Mouse (Mus musculus): ENCODE data around the gene Ms4a1.
"Not testable (repeated sequence)": the region's sequence is repeated elsewhere in the genome, so short reads cannot be mapped to it uniquely, and the experiment has no call there.

The Ms4a1 gene

GRCm38 (mm10) chr19:11266052-11266845, at the start of gene Ms4a1:
Gene Ms4a1 (minus strand): TSS chr19:11266241.
- no peak for DNase-seq (ENCODE audit: low spot score)

- DNase-seq (ENCODE audit: low spot score) = no peak
Observed at GRCm38 (mm10) chr19:11314354-11314753, 48.3 kb upstream of the Ms4a1 start, which contains the start of gene Ms4a14. Gene Ms4a14 (minus strand): TSS chr19:11314454.

- DNase-seq (ENCODE audit: low spot score) = no peak
Observed at GRCm38 (mm10) chr19:11308888-11309287, 42.8 kb upstream of the Ms4a1 start.

GRCm38 (mm10) chr19:11299529-11299928, 33.5 kb upstream of the Ms4a1 start:
- DNase-seq (ENCODE audit: low spot score) = not testable (repeated sequence)

GRCm38 (mm10) chr19:11298939-11299338, 32.9 kb upstream of the Ms4a1 start:
- no peak for DNase-seq (ENCODE audit: low spot score)

GRCm38 (mm10) chr19:11293616-11294015, 27.6 kb upstream of the Ms4a1 start:
- DNase-seq (ENCODE audit: low spot score) = not testable (repeated sequence)

- DNase-seq (ENCODE audit: low spot score) = no peak
Observed at GRCm38 (mm10) chr19:11292990-11293389, 26.9 kb upstream of the Ms4a1 start.

- DNase-seq (ENCODE audit: low spot score) = no peak
Observed at GRCm38 (mm10) chr19:11283773-11284172, 17.7 kb upstream of the Ms4a1 start, which contains the start of gene Ms4a5. Gene Ms4a5 (minus strand): TSS chr19:11283873.

- no peak for DNase-seq (ENCODE audit: low spot score)
Observed at GRCm38 (mm10) chr19:11280223-11280622, 14.2 kb upstream of the Ms4a1 start.

- no peak for DNase-seq (ENCODE audit: low spot score)
Observed at GRCm38 (mm10) chr19:11276431-11276830, 10.4 kb upstream of the Ms4a1 start.

- no peak for DNase-seq (ENCODE audit: low spot score)
Observed at GRCm38 (mm10) chr19:11266956-11267355, 915 bp upstream of the Ms4a1 start.

- DNase-seq (ENCODE audit: low spot score) = no peak
Observed at GRCm38 (mm10) chr19:11264602-11265185, 1.3 kb downstream of the Ms4a1 start.

GRCm38 (mm10) chr19:11263549-11263948, 2.5 kb downstream of the Ms4a1 start:
- DNase-seq (ENCODE audit: low spot score) = no peak

- not testable (repeated sequence) for DNase-seq (ENCODE audit: low spot score)
Observed at GRCm38 (mm10) chr19:11262932-11263331, 3.1 kb downstream of the Ms4a1 start.

- no peak for DNase-seq (ENCODE audit: low spot score)
Observed at GRCm38 (mm10) chr19:11261522-11261921, 4.5 kb downstream of the Ms4a1 start.

GRCm38 (mm10) chr19:11244230-11244629, 21.8 kb downstream of the Ms4a1 start:
- DNase-seq (ENCODE audit: low spot score) = no peak

GRCm38 (mm10) chr19:11242560-11242959, 23.5 kb downstream of the Ms4a1 start:
- DNase-seq (ENCODE audit: low spot score) = no peak

GRCm38 (mm10) chr19:11235820-11236219, 30.2 kb downstream of the Ms4a1 start:
- DNase-seq (ENCODE audit: low spot score) = no peak

GRCm38 (mm10) chr19:11234921-11235735, 30.9 kb downstream of the Ms4a1 start:
- DNase-seq (ENCODE audit: low spot score) = no peak

GRCm38 (mm10) chr19:11234244-11234643, 31.8 kb downstream of the Ms4a1 start:
- DNase-seq (ENCODE audit: low spot score) = no peak

GRCm38 (mm10) chr19:11232348-11232747, 33.7 kb downstream of the Ms4a1 start, which contains the start of gene Ms4a12:
Gene Ms4a12 (minus strand): TSS chr19:11232448.
- no peak for DNase-seq (ENCODE audit: low spot score)
